Mouse (Mus musculus) stomach, embryonic 15.5 days (tissue): Measurements from ENCODE around the gene Bid. TPM values are rescaled to one million over a fixed set of nuclear protein-coding genes. Genes with fewer than 3 reads are reported as not detected.

Experiments used
- ATAC-seq: fragments of 200-750 bp; cut with Nextera tagmentation; 2 replicates; pipeline ENCODE4 v1.8.0; 2017; ENCODE audit warnings: low read depth, moderate number of reproducible peaks, moderate TSS enrichment; ENCODE audit not compliant: insufficient read depth, low FRiP score
- H3K27ac ChIP-seq: fragments of 300-500 bp; sonication (generic); 2 replicates; pipeline ENCODE4 v1.5.1; 2015; ENCODE audit warnings: mild to moderate bottlenecking, inconsistent platforms
- H3K27me3 ChIP-seq: fragments of 300-500 bp; sonication (generic); replicated peaks from 2 replicates; pipeline ENCODE4 v1.6.1; 2015; ENCODE audit warnings: inconsistent platforms
- H3K36me3 ChIP-seq: fragments of 300-500 bp; sonication (generic); 2 replicates; pipeline ENCODE4 v1.6.1; 2015; ENCODE audit warnings: inconsistent platforms
- H3K4me1 ChIP-seq: fragments of 300-500 bp; sonication (generic); 2 replicates; pipeline ENCODE4 v1.6.1; 2015; ENCODE audit warnings: inconsistent platforms
- H3K4me2 ChIP-seq: fragments of 300-500 bp; sonication (generic); 2 replicates; pipeline ENCODE4 v1.6.1; 2015; ENCODE audit warnings: mild to moderate bottlenecking, inconsistent platforms
- H3K4me3 ChIP-seq: fragments of 300-500 bp; sonication (generic); replicated peaks from 2 replicates; pipeline ENCODE4 v1.5.1; 2015; ENCODE audit warnings: inconsistent platforms
- H3K9ac ChIP-seq: fragments of 300-500 bp; sonication (generic); 2 replicates; pipeline ENCODE4 v1.6.1; 2015; ENCODE audit warnings: inconsistent platforms
- H3K9me3 ChIP-seq: fragments of 300-500 bp; sonication (generic); 2 replicates; pipeline ENCODE4 v1.6.1; 2016; ENCODE audit warnings: inconsistent platforms
- WGBS: fragments of 180-500 bp; shearing (Covaris S2); methylation state at CpG from one replicate; pipeline ENCODE4 v1.1.7; 2015; 5-methylcytosine and 5-hydroxymethylcytosine counted together
- polyA plus RNA-seq: library from polyadenylated mRNA; unstranded; fragments of >200 nt; fragmentation: Nextera tagmentation; extraction: Ambion mirVana; gene quantifications from 2 replicates; pipeline ENCODE4 v1.2.1, GENCODE M21; 2015

Bid gene
- polyA plus RNA-seq, 1 experiment from 2014 or later = 21.5 TPM

GRCm38 (mm10) chr6:120894524-120894923, 22.1 kb downstream of the Bid start:
- no peaks in the 10 kb centered on the region for H3K9me3 ChIP-seq
- H3K27ac ChIP-seq = no peak overlapping the region
- H3K9ac ChIP-seq = no peak overlapping the region
- no peaks in the 10 kb centered on the region for H3K4me1 ChIP-seq
- 75% methylated on average over 9 of the region's 9 CpGs for WGBS
- H3K36me3 ChIP-seq = peaks cover 9% of the 10 kb centered on the region; the same call in 1 of the 2 replicates
- H3K4me3 ChIP-seq = no peak overlapping the region
- no peak for ATAC-seq
- no peak overlapping the region for H3K4me2 ChIP-seq
- H3K27me3 ChIP-seq = no peaks in the 10 kb centered on the region

GRCm38 (mm10) chr6:120894089-120894488, 22.6 kb downstream of the Bid start:
- Histone ChIP-seq H3K27ac (no peak overlapping the region), H3K9me3 (no peaks in the 10 kb centered on the region), H3K4me3 (no peak overlapping the region), H3K4me2 (no peak overlapping the region), H3K27me3 (no peaks in the 10 kb centered on the region), H3K4me1 (no peaks in the 10 kb centered on the region), H3K36me3 (peaks cover 9% of the 10 kb centered on the region; the same call in 1 of the 2 replicates), H3K9ac (no peak overlapping the region)
- ATAC-seq = no peak
- 94% methylated on average over 9 of the region's 9 CpGs for WGBS

DNA sequence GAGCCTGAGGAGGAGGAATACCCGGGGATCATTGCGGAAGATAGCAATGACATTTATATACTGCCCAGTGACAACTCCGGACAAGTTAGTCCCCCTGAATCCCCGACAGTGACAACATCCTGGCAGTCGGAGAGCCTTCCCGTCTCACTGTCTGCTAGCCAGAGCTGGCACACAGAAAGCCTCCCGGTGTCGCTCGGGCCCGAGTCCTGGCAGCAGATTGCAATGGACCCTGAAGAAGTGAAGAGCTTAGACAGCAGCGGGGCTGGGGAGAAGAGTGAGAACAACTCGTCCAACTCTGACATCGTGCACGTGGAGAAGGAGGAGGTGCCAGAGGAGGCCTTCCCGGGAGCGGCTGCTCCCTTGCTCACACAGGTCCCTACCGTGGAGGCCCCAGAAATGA, 30.0 kb downstream of the Bid start:
- Histone ChIP-seq H3K36me3 (peaks cover 37% of the 10 kb centered on the region), H3K9ac (no peak overlapping the region), H3K4me3 (no peak overlapping the region), H3K9me3 (no peaks in the 10 kb centered on the region), H3K4me2 (no peak overlapping the region), H3K4me1 (no peaks in the 10 kb centered on the region), H3K27me3 (no peaks in the 10 kb centered on the region), H3K27ac (no peak overlapping the region)
- WGBS = 88% methylated on average over 17 of the region's 17 CpGs
- no peak for ATAC-seq

GRCm38 (mm10) chr6:120884436-120884835, 32.2 kb downstream of the Bid start:
- Histone ChIP-seq H3K9me3 (no peaks in the 10 kb centered on the region), H3K27ac (no peak overlapping the region), H3K4me1 (no peaks in the 10 kb centered on the region), H3K36me3 (peaks cover 37% of the 10 kb centered on the region), H3K9ac (no peak overlapping the region), H3K4me3 (no peak overlapping the region), H3K27me3 (no peaks in the 10 kb centered on the region), H3K4me2 (no peak overlapping the region)
- no peak for ATAC-seq
- 95% methylated on average over 6 of the region's 6 CpGs for WGBS

- Histone ChIP-seq H3K27ac (no peak overlapping the region), H3K4me3 (no peak overlapping the region), H3K4me2 (no peak overlapping the region), H3K9ac (no peak overlapping the region), H3K36me3 (peaks cover 25% of the 10 kb centered on the region), H3K9me3 (no peaks in the 10 kb centered on the region), H3K4me1 (no peaks in the 10 kb centered on the region), H3K27me3 (no peaks in the 10 kb centered on the region)
- ATAC-seq = no peak
- 65% methylated on average over 5 of the region's 5 CpGs for WGBS
These were observed 37.6 kb downstream of the Bid start for GRCm38 (mm10) chr6:120879046-120879445.

- H3K4me2 ChIP-seq = no peak overlapping the region
- no peak overlapping the region for H3K27ac ChIP-seq
- WGBS = 44% methylated on average over 9 of the region's 9 CpGs
- H3K9ac ChIP-seq = no peak overlapping the region
- ATAC-seq = no peak
- H3K9me3 ChIP-seq = no peaks in the 10 kb centered on the region
- H3K27me3 ChIP-seq = no peaks in the 10 kb centered on the region
- no peak overlapping the region for H3K4me3 ChIP-seq
- no peaks in the 10 kb centered on the region for H3K4me1 ChIP-seq
- peaks cover 18% of the 10 kb centered on the region; the same call in 1 of the 2 replicates for H3K36me3 ChIP-seq
These were observed 42.8 kb downstream of the Bid start for GRCm38 (mm10) chr6:120873874-120874273.

DNA sequence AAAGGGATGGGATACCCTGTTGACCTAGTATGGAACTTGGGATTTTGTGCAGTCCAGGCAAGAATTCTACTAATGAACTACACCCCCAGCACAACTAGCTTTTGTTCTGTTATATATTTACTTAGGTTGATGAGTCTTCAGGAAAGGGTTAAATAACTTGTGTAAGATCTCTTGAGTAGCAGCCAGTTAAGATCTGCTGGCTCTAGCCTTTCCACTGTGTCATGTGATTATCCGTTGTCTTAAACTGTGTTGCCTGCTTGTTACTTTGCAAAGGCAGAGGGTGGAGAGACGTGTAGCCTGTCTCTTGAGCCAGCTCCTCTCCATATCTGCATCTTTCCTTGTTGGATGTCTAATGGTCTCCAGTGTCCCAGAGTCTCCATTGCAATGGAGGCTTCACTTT, 45.4 kb downstream of the Bid start:
- H3K4me3 ChIP-seq = no peak overlapping the region
- no peak overlapping the region for H3K4me2 ChIP-seq
- no peak overlapping the region for H3K27ac ChIP-seq
- WGBS = 76% methylated on average over 2 of the region's 2 CpGs
- no peak overlapping the region for H3K9ac ChIP-seq
- H3K4me1 ChIP-seq = no peaks in the 10 kb centered on the region
- no peaks in the 10 kb centered on the region for H3K9me3 ChIP-seq
- ATAC-seq = no peak
- peaks cover 7% of the 10 kb centered on the region; the same call in 1 of the 2 replicates for H3K36me3 ChIP-seq
- H3K27me3 ChIP-seq = no peaks in the 10 kb centered on the region

DNA sequence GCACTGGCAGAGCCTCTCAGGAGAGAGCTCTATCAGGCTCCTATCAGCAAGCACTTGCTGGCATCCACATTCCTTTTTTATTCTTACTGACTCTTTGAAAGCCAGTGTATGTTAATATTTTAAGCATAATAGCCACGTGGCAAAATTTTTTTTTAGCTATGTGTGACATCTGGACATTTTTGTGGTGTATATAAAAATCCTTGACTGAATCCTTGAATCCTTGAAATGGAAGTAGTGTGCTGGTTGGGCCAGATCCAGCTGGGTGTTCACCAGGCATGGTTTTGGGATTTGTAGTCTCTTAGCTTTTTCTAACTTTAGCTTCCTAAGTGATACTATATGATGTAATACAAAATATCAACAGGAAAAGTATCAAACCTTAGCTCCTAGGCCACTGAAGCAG, 47.8 kb downstream of the Bid start:
- no peak overlapping the region for H3K9ac ChIP-seq
- H3K4me3 ChIP-seq = no peak overlapping the region
- WGBS = 43% methylated on average over 1 of the region's 1 CpGs
- no peak for ATAC-seq
- no peak overlapping the region for H3K27ac ChIP-seq
- no peaks in the 10 kb centered on the region for H3K9me3 ChIP-seq
- no peaks in the 10 kb centered on the region for H3K4me1 ChIP-seq
- peaks cover 9% of the 10 kb centered on the region; the same call in 1 of the 2 replicates for H3K36me3 ChIP-seq
- no peaks in the 10 kb centered on the region for H3K27me3 ChIP-seq
- H3K4me2 ChIP-seq = no peak overlapping the region

- no peak overlapping the region for H3K9ac ChIP-seq
- 0 out of 2 replicates have a peak, but pooled peaks cover 3% of the 10 kb centered on the region for H3K36me3 ChIP-seq
- ATAC-seq = no peak
- no peaks in the 10 kb centered on the region for H3K9me3 ChIP-seq
- H3K27ac ChIP-seq = no peak overlapping the region
- H3K4me1 ChIP-seq = no peaks in the 10 kb centered on the region
- no peaks in the 10 kb centered on the region for H3K27me3 ChIP-seq
- WGBS = 73% methylated on average over 9 of the region's 9 CpGs
- H3K4me2 ChIP-seq = no peak overlapping the region
- no peak overlapping the region for H3K4me3 ChIP-seq
These were observed 50.4 kb downstream of the Bid start for GRCm38 (mm10) chr6:120866051-120866814.

GRCm38 (mm10) chr6:120860079-120860478, 56.6 kb downstream of the Bid start:
- Histone ChIP-seq H3K27ac (no peak overlapping the region), H3K36me3 (peaks cover 6% of the 10 kb centered on the region; the same call in 1 of the 2 replicates), H3K4me1 (no peaks in the 10 kb centered on the region), H3K27me3 (no peaks in the 10 kb centered on the region), H3K9ac (no peak overlapping the region), H3K4me3 (no peak overlapping the region), H3K9me3 (no peaks in the 10 kb centered on the region), H3K4me2 (no peak overlapping the region)
- no peak for ATAC-seq
- WGBS = 98% methylated on average over 3 of the region's 3 CpGs

DNA sequence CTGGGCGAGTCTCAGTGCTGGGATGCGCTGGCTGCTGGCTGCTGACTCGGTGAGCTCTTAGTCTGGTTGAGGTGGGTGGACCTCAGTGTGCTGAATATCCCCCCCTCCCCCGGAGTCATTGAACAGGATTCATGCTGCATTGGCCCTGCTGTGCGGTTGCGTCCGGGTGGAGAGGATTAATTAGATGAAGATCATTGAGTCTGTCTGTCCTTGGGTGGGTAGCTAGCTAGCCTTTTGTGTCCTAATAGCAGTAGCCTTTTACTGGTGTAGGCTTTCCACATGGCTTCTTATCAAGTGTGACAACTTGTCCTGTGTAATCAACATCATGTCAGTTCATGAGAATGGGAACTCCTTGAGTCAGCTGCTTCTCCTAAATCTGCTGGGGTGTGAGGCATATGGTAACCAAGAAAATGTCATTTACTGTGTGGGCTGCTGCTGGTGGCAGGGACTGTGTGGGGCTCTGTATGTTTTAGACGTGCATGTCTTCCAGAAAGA, 58.4 kb downstream of the Bid start:
- H3K9me3 ChIP-seq = no peaks in the 10 kb centered on the region
- no peak overlapping the region for H3K27ac ChIP-seq
- no peaks in the 10 kb centered on the region for H3K27me3 ChIP-seq
- H3K9ac ChIP-seq = no peak overlapping the region
- no peaks in the 10 kb centered on the region for H3K4me1 ChIP-seq
- no peak overlapping the region for H3K4me2 ChIP-seq
- 74% methylated on average over 8 of the region's 8 CpGs for WGBS
- peaks cover 6% of the 10 kb centered on the region; the same call in 1 of the 2 replicates for H3K36me3 ChIP-seq
- no peak overlapping the region for H3K4me3 ChIP-seq
- ATAC-seq = no peak

DNA sequence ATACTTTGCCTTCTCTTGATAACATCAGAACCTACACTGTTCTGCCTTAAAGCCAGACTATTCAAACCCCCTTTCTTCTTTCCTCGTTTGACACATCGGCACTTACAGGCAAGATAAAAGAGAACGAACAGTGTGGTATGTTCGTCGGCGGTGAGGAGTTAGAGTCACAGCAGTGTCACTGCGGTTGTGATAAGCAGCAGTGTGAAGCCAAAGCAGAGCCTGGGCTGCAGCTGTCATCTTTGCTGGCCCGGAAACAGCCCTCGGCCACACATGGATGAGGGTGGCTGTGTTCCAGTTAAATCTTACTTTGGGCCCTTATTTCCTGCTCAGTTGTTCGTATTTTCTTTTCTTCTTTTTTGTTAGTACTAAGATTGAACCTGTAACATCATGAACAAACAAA, 62.2 kb downstream of the Bid start:
- no peak overlapping the region for H3K4me3 ChIP-seq
- H3K36me3 ChIP-seq = peaks cover 8% of the 10 kb centered on the region; the same call in 1 of the 2 replicates
- 68% methylated on average over 10 of the region's 10 CpGs for WGBS
- H3K9me3 ChIP-seq = no peaks in the 10 kb centered on the region
- no peaks in the 10 kb centered on the region for H3K27me3 ChIP-seq
- H3K9ac ChIP-seq = no peak overlapping the region
- H3K27ac ChIP-seq = no peak overlapping the region
- H3K4me2 ChIP-seq = no peak overlapping the region
- no peak; the same call in 1 of the 2 replicates for ATAC-seq
- H3K4me1 ChIP-seq = no peaks in the 10 kb centered on the region
